Comparison of ENCODE assay signal across 18 mouse cellular contexts in the genomic region with DNA sequence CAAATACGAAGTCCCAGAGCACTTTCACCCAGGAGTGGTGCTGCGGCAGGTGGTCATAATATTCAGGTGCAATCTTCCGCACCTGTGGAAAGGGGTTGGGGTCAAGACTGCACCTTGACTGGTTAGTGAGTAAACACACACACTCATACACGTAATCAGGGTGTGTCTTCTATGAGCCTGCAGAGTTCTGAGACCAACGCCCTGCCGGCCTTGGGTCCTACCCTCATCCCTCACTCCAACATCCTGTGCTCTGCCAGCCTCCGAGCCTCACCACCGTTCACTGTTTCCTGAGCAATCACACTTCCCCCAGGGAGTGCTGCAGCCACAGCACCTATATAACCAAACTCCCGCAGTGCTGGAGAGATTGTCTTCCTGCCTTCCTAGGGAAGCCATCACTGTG. TPM values are rescaled to one million over a fixed set of nuclear protein-coding genes. Genes with fewer than 3 reads are reported as not detected.
DNase-seq lines count a peak whose midpoint lies in the region; ATAC-seq lines count a peak whose summit lies in the region.
"Had no signal": no experiment of that assay in that cellular context is flagged by ENCODE, and none has a peak within 500 bp of the region (broad histone marks: within the 10 kb centered on the region; RNA-seq: fewer than 3 reads in every experiment).

No protein-coding gene starts in this region.

- H3K4me3 ChIP-seq in midbrain, embryonic 10.5 days: no peak overlapping the region
- H3K4me3 ChIP-seq in midbrain, embryonic 13.5 days (replicated peaks): no peak overlapping the region
- H3K4me3 ChIP-seq in stomach, embryonic 16.5 days (replicated peaks; ENCODE audit: low read length): no peak overlapping the region
- H3K4me3 ChIP-seq: embryonic facial prominence, embryonic 10.5 days; forebrain, embryonic 13.5 days; heart, embryonic 13.5 days had no signal

- no peak for DNase-seq in midbrain, embryonic 10.5 days (ENCODE audit: low spot score)
- peak; percentile 7 for DNase-seq in naive thymus-derived CD4-positive, alpha-beta T cell, adult 2 months (ENCODE audit: low read depth)
- no peak for DNase-seq in right cerebral cortex, postnatal 36 days (ENCODE audit: low spot score in 2 of 2)
- no peak for DNase-seq in spleen, postnatal 14 days (ENCODE audit: low spot score in 2 of 2)
- DNase-seq: adrenal gland, adult 2 months; adrenal gland, postnatal 25 days; cerebellum, adult 18-20 months; cerebellum, adult 9-11 months; cerebellum, postnatal 36 days; gastrocnemius, postnatal 36 days; heart, adult 11 months; heart, postnatal 36 days had no signal

- H3K4me2 ChIP-seq in midbrain, embryonic 13.5 days (replicated peaks): no peak overlapping the region
- H3K4me2 ChIP-seq in stomach, embryonic 16.5 days (ENCODE audit: low read depth, low read length): no peak overlapping the region
- H3K4me2 ChIP-seq: forebrain, embryonic 13.5 days; heart, embryonic 13.5 days had no signal

- H3K36me3 ChIP-seq in midbrain, embryonic 10.5 days: peaks cover 54% of the 10 kb centered on the region
- peaks cover 42% of the 10 kb centered on the region for H3K36me3 ChIP-seq in midbrain, embryonic 13.5 days
- no peaks in the 10 kb centered on the region for H3K36me3 ChIP-seq in stomach, embryonic 16.5 days (ENCODE audit: control insufficient read depth, insufficient read depth, low read length)

- WGBS in midbrain, embryonic 10.5 days: 80% methylated on average over 9 of the region's 9 CpGs
- WGBS in midbrain, embryonic 13.5 days: 91% methylated on average over 9 of the region's 9 CpGs
- 64% methylated on average over 9 of the region's 9 CpGs for WGBS in stomach, embryonic 16.5 days

- peaks cover 17% of the 10 kb centered on the region for H3K4me1 ChIP-seq in midbrain, embryonic 10.5 days
- 0 out of 2 replicates have a peak, but pooled peaks cover 3% of the 10 kb centered on the region for H3K4me1 ChIP-seq in midbrain, embryonic 13.5 days (replicated peaks)
- H3K4me1 ChIP-seq in stomach, embryonic 16.5 days (ENCODE audit: control insufficient read depth, insufficient read depth, low read length): peaks cover 39% of the 10 kb centered on the region
- H3K4me1 ChIP-seq: forebrain, embryonic 13.5 days had no signal

- no peaks in the 10 kb centered on the region for H3K9me3 ChIP-seq in midbrain, embryonic 10.5 days (replicated peaks)
- no peaks in the 10 kb centered on the region for H3K9me3 ChIP-seq in midbrain, embryonic 13.5 days
- H3K9me3 ChIP-seq in stomach, embryonic 16.5 days (replicated peaks; ENCODE audit: control insufficient read depth, low read length): no peaks in the 10 kb centered on the region
- H3K9me3 ChIP-seq: embryonic facial prominence, embryonic 10.5 days; forebrain, embryonic 13.5 days; heart, embryonic 13.5 days had no signal

- no peak overlapping the region for H3K9ac ChIP-seq in midbrain, embryonic 13.5 days (replicated peaks)
- H3K9ac ChIP-seq in stomach, embryonic 16.5 days (ENCODE audit: low read length): peak overlapping the region; percentile 23; the same call in 1 of the 2 replicates
- H3K9ac ChIP-seq: forebrain, embryonic 13.5 days; heart, embryonic 13.5 days had no signal

- no peak for ATAC-seq in midbrain, embryonic 13.5 days
- ATAC-seq in stomach, embryonic 16.5 days (ENCODE audit: insufficient read depth, low FRiP score): peak; percentile 38; the same call in 1 of the 2 replicates
- ATAC-seq: forebrain, embryonic 13.5 days; Patski had no signal

- H3K27me3 ChIP-seq in midbrain, embryonic 10.5 days (ENCODE audit: low read depth, poor library complexity, severe bottlenecking): no peaks in the 10 kb centered on the region
- H3K27me3 ChIP-seq in midbrain, embryonic 13.5 days: no peaks in the 10 kb centered on the region
- no peaks in the 10 kb centered on the region for H3K27me3 ChIP-seq in stomach, embryonic 16.5 days (ENCODE audit: control insufficient read depth, insufficient read depth, low read length)
- H3K27me3 ChIP-seq: forebrain, embryonic 13.5 days; heart, embryonic 13.5 days; Patski had no signal

- peak overlapping the region; percentile 10; the same call in 1 of the 2 replicates for H3K27ac ChIP-seq in midbrain, embryonic 10.5 days (replicated peaks)
- H3K27ac ChIP-seq in midbrain, embryonic 13.5 days: no peak overlapping the region
- H3K27ac ChIP-seq in stomach, embryonic 16.5 days (ENCODE audit: low read length): peak overlapping the region; percentile 84
- H3K27ac ChIP-seq: embryonic facial prominence, embryonic 10.5 days; forebrain, embryonic 13.5 days; heart, embryonic 13.5 days had no signal

RNA-seq across cellular contexts. Expression of a gene that starts 11.6 kb away (rescaled TPM):
- 1.1 and 2.2 TPM in 2 replicates for polyA plus RNA-seq in midbrain, embryonic 10.5 days (2016; fragmentation: Nextera tagmentation; extraction: Ambion mirVana)
- 3.0 and 3.8 TPM in 2 replicates for polyA plus RNA-seq in midbrain, embryonic 13.5 days (2015; fragmentation: Nextera tagmentation; extraction: Ambion mirVana)
- polyA plus RNA-seq in stomach, embryonic 16.5 days (2015; fragmentation: Nextera tagmentation; extraction: Ambion mirVana): 42.9 and 56.5 TPM in 2 replicates
